Mouse (Mus musculus) liver, embryonic 14.5 days (tissue): ENCODE measurements around the gene Gmnc. TPM values are rescaled to one million over a fixed set of nuclear protein-coding genes. Genes with fewer than 3 reads are reported as not detected.

Experiments used
- ATAC-seq: fragments of 200-750 bp; cut with Nextera tagmentation; 2 replicates; pipeline ENCODE4 v1.8.0; 2017; ENCODE audit warnings: moderate number of reproducible peaks, mild to moderate bottlenecking, moderate library complexity; ENCODE audit not compliant: insufficient read depth
- DNase-seq, 3 experiments: peaks; one replicate each; pipeline ENCODE4 v3.0.0-alpha.2; 2012 to 2013; ENCODE audit warnings: low read depth in 3 of 3, low spot score in 3 of 3
- H3K27ac ChIP-seq: fragments of 300-500 bp; sonication (generic); 2 replicates; pipeline ENCODE4 v1.5.1; 2014; ENCODE audit warnings: moderate library complexity, mild to moderate bottlenecking, control low read depth, inconsistent platforms
- H3K27me3 ChIP-seq: fragments of 300-500 bp; sonication (generic); 2 replicates; pipeline ENCODE4 v1.6.1; 2014; ENCODE audit warnings: mild to moderate bottlenecking, low read length, moderate library complexity; ENCODE audit not compliant: control insufficient read depth, insufficient read depth
- H3K36me3 ChIP-seq: fragments of 300-500 bp; sonication (generic); replicated peaks from 2 replicates; pipeline ENCODE4 v1.6.1; 2014; ENCODE audit warnings: low read depth; ENCODE audit not compliant: control insufficient read depth, insufficient read depth
- H3K4me1 ChIP-seq, 2 experiments: fragments of 200-500 bp in 1 of 2; fragments of 300-500 bp in 1 of 2; sonication (generic) in 1 of 2; replicated peaks; 2 replicates each; pipeline ENCODE4 v1.6.1; 2012 to 2014; ENCODE audit warnings: antibody characterized with exemption in 1 of 2, inconsistent platforms in 1 of 2, low read length in 1 of 2; ENCODE audit not compliant: control insufficient read depth in 2 of 2, insufficient read depth in 2 of 2
- H3K4me2 ChIP-seq: fragments of 300-500 bp; sonication (generic); 2 replicates; pipeline ENCODE4 v1.6.1; 2014; ENCODE audit warnings: low read depth, mild to moderate bottlenecking, control low read depth, moderate library complexity
- H3K4me3 ChIP-seq, 2 experiments: fragments of 200-500 bp in 1 of 2; fragments of 300-500 bp in 1 of 2; sonication (generic) in 1 of 2; 2 replicates each; pipeline ENCODE4 v1.5.1; 2012 to 2014; ENCODE audit warnings: low read depth in 2 of 2, low read length in 2 of 2, mild to moderate bottlenecking in 2 of 2, control low read depth in 1 of 2, inconsistent platforms in 1 of 2, moderate library complexity in 1 of 2; ENCODE audit not compliant: insufficient read depth in 1 of 2
- H3K9ac ChIP-seq: fragments of 300-500 bp; sonication (generic); replicated peaks from 2 replicates; pipeline ENCODE4 v1.6.1; 2014; ENCODE audit warnings: mild to moderate bottlenecking, control low read depth, moderate library complexity
- H3K9me3 ChIP-seq: fragments of 300-500 bp; sonication (generic); 2 replicates; pipeline ENCODE4 v1.6.1; 2016; ENCODE audit warnings: low read length, mixed read lengths; ENCODE audit not compliant: control insufficient read depth
- CTCF ChIP-seq: IDR thresholded peaks from 2 replicates; pipeline ENCODE4 v1.5.1; 2016; ENCODE audit warnings: antibody characterized with exemption, low read depth, control low read depth
- EP300 ChIP-seq: IDR thresholded peaks from 2 replicates; pipeline ENCODE4 v1.6.1; 2016; ENCODE audit warnings: antibody characterized with exemption, low read depth
- WGBS: fragments of 180-500 bp; shearing (Covaris S2); extraction: QIAGEN DNeasy Blood & Tissue Kit; methylation state at CpG from one replicate; pipeline ENCODE4 v1.1.7; 2014; ENCODE audit not compliant: insufficient replicate concordance; 5-methylcytosine and 5-hydroxymethylcytosine counted together
- polyA plus RNA-seq, 2 experiments: library from polyadenylated mRNA; depleted of rRNA in 1 of 2; stranded (reverse) in 1 of 2; unstranded in 1 of 2; fragments of >200 nt; fragmentation: Nextera tagmentation in 1 of 2; extraction: Ambion mirVana in 1 of 2; gene quantifications; 2 replicates each; pipeline versions ENCODE4 v1.2.1 to v1.2.3; 2012 to 2014

Gmnc gene
- polyA plus RNA-seq, 2 experiments = 0.01 TPM; not detected in 1

DNA sequence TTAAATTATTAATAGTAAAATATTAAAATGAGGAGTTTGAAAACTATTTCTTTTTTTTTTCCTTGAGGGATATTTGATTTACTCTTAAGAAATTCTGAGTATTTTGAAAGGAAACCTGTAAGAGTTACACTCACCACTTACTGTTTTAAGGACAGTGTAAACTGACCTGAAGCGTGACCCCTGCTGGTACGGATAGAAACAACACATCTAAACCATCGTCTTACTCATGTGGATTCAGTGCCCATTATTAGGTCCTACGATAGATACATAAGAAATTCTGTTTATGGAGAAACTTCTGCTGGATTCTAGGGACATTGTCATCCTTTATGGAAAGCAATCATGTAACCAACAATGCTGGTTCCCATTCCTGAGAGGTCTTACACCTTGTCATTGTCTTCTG lies 41.2 kb downstream of the Gmnc start:
- Histone ChIP-seq H3K27me3 (no peaks in the 10 kb centered on the region), H3K4me2 (no peak overlapping the region), H3K27ac (no peak overlapping the region), H3K4me1 (no peaks in the 10 kb centered on the region), H3K9me3 (no peaks in the 10 kb centered on the region), H3K4me3 (no peak overlapping the region), H3K9ac (no peak overlapping the region), H3K36me3 (no peaks in the 10 kb centered on the region)
- DNase-seq = no peak
- ATAC-seq = no peak
- WGBS = 51% methylated on average over 4 of the region's 4 CpGs
- TF ChIP-seq EP300 = no peak
- TF ChIP-seq CTCF = no peak

DNA sequence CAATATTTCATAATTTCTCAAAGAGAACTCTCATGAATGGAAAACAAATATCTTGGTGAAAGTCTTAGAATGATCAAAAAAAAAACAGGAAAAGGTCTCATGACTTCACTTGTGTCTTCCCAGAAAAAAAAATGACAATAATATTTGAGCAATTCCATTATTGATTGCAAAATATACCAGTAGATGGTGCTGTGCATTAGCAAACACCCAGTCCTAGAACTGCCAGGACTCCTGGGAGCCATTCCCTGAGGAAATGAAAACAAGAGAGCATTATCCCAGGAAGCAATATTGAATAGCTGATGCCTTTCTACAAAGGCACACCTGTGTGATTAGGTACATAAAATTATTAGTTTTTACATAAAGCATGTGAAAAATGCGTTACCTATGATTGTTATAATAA lies 87.5 kb downstream of the Gmnc start:
- no peaks in the 10 kb centered on the region for H3K4me1 ChIP-seq
- no peaks in the 10 kb centered on the region for H3K9me3 ChIP-seq
- H3K9ac ChIP-seq = no peak overlapping the region
- whole genome bisulfite sequencing = 61% methylated on average over 1 of the region's 1 CpGs
- TF ChIP-seq CTCF = no peak
- TF ChIP-seq EP300 = no peak
- H3K4me2 ChIP-seq = no peak overlapping the region
- no peak for ATAC-seq
- DNase-seq = no peak
- no peaks in the 10 kb centered on the region for H3K36me3 ChIP-seq
- H3K4me3 ChIP-seq = no peak overlapping the region
- H3K27ac ChIP-seq = no peak overlapping the region
- no peaks in the 10 kb centered on the region for H3K27me3 ChIP-seq

GRCm38 (mm10) chr16:26901471-26901870 lies 90.0 kb downstream of the Gmnc start:
- H3K4me1 ChIP-seq = no peaks in the 10 kb centered on the region
- H3K9ac ChIP-seq = no peak overlapping the region
- H3K27me3 ChIP-seq = no peaks in the 10 kb centered on the region
- H3K4me2 ChIP-seq = no peak overlapping the region
- ATAC-seq (no peak), DNase-seq (no peak)
- WGBS = 34% methylated on average over 4 of the region's 4 CpGs
- TF ChIP-seq CTCF = no peak
- TF ChIP-seq EP300 = no peak
- H3K9me3 ChIP-seq = no peaks in the 10 kb centered on the region
- no peaks in the 10 kb centered on the region for H3K36me3 ChIP-seq
- H3K27ac ChIP-seq = no peak overlapping the region
- no peak overlapping the region for H3K4me3 ChIP-seq

DNA sequence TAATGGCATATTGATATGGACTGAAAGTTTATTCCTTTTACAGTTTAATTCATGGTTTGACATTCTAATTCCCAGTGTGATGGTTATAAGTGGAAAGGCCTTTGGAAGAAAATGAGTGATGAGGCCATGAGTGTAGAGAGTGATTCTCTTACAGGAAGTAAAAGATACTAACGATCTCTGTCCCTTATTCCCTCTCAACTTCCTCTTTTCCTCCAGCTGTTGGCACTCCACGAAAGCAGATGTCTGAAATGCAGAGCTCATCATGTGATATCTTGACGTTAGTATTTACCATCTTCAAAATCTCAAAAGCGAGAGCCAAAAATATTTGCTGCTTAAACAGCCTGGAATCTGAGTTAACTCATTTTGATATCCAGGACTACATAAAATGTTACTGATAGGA lies 105.1 kb downstream of the Gmnc start:
- H3K27me3 ChIP-seq = no peaks in the 10 kb centered on the region

GRCm38 (mm10) chr16:26876885-26877284 lies 114.6 kb downstream of the Gmnc start:
- H3K9ac ChIP-seq = no peak overlapping the region
- no peak overlapping the region for H3K4me3 ChIP-seq
- no peak overlapping the region for H3K4me2 ChIP-seq
- no peaks in the 10 kb centered on the region for H3K4me1 ChIP-seq
- ATAC-seq (no peak), DNase-seq (no peak)
- WGBS = 54% methylated on average over 3 of the region's 3 CpGs
- no peaks in the 10 kb centered on the region for H3K9me3 ChIP-seq
- H3K27ac ChIP-seq = no peak overlapping the region
- no peaks in the 10 kb centered on the region for H3K36me3 ChIP-seq
- no peaks in the 10 kb centered on the region for H3K27me3 ChIP-seq
- no peak for TF ChIP-seq CTCF
- TF ChIP-seq EP300 = no peak

More for the DNA sequence above, 105.1 kb downstream of the Gmnc start:
- 18% methylated on average over 4 of the region's 4 CpGs for WGBS
- Histone ChIP-seq H3K4me1 (no peaks in the 10 kb centered on the region), H3K9ac (no peak overlapping the region), H3K36me3 (no peaks in the 10 kb centered on the region), H3K4me3 (no peak overlapping the region), H3K27ac (no peak overlapping the region), H3K4me2 (no peak overlapping the region), H3K9me3 (no peaks in the 10 kb centered on the region)
- DNase-seq (no peak), ATAC-seq (no peak)
- TF ChIP-seq CTCF (no peak), EP300 (no peak)
